Mouse (Mus musculus) spleen, adult 2 months (tissue): Measurements from ENCODE around the gene Srpx. TPM values are rescaled to one million over a fixed set of nuclear protein-coding genes. Genes with fewer than 3 reads are reported as not detected.

Source experiments
- DNase-seq, 2 experiments: peaks; one replicate each; pipeline versions ENCODE4 v3.0.0 to v3.0.0-alpha.2; 2012 to 2021; ENCODE audit warnings: low spot score in 2 of 2, low read depth in 1 of 2
- H3K27ac ChIP-seq: fragments of 200-500 bp; 2 replicates; pipeline ENCODE4 v1.5.1; 2012; ENCODE audit warnings: low read length, inconsistent platforms; ENCODE audit not compliant: insufficient read depth
- H3K27me3 ChIP-seq: fragments of 200-500 bp; 2 replicates; pipeline ENCODE4 v1.6.1; 2012; ENCODE audit warnings: mild to moderate bottlenecking, moderate library complexity, low read length, inconsistent platforms; ENCODE audit not compliant: control insufficient read depth, insufficient read depth
- H3K36me3 ChIP-seq: fragments of 200-500 bp; 2 replicates; pipeline ENCODE4 v1.6.1; 2012; ENCODE audit warnings: mild to moderate bottlenecking, low read length, inconsistent platforms; ENCODE audit not compliant: control insufficient read depth, insufficient read depth
- H3K4me1 ChIP-seq: fragments of 200-500 bp; 2 replicates; pipeline ENCODE4 v1.6.1; 2011; ENCODE audit warnings: inconsistent platforms; ENCODE audit not compliant: control insufficient read depth, insufficient read depth, insufficient read length
- H3K4me3 ChIP-seq: fragments of 200-500 bp; 2 replicates; pipeline ENCODE4 v1.5.1; 2011; ENCODE audit warnings: mild to moderate bottlenecking, inconsistent platforms; ENCODE audit not compliant: insufficient read depth, insufficient read length; ENCODE audit errors: extremely low read depth
- CTCF ChIP-seq: fragments of 200-500 bp; IDR thresholded peaks from 2 replicates; pipeline ENCODE4 v1.5.1; 2011; ENCODE audit warnings: mild to moderate bottlenecking, inconsistent platforms; ENCODE audit not compliant: insufficient read depth, insufficient read length, insufficient replicate concordance; ENCODE audit errors: extremely low read depth
- POLR2A ChIP-seq: fragments of 200-500 bp; IDR thresholded peaks from 2 replicates; pipeline ENCODE4 v1.6.1; 2011; ENCODE audit warnings: low read depth, low read length, inconsistent platforms
- WGBS: fragments of 180-500 bp; shearing (Covaris S2); methylation state at CpG from one replicate; pipeline ENCODE4 v1.1.7; 2018; 5-methylcytosine and 5-hydroxymethylcytosine counted together
- polyA plus RNA-seq: library from polyadenylated mRNA; depleted of rRNA; stranded (reverse); fragments of >200 nt; gene quantifications from 2 replicates; pipeline ENCODE4 v1.2.3, GENCODE M21; 2012

Srpx gene
- polyA plus RNA-seq, 1 experiment = 5.1 TPM

DNA sequence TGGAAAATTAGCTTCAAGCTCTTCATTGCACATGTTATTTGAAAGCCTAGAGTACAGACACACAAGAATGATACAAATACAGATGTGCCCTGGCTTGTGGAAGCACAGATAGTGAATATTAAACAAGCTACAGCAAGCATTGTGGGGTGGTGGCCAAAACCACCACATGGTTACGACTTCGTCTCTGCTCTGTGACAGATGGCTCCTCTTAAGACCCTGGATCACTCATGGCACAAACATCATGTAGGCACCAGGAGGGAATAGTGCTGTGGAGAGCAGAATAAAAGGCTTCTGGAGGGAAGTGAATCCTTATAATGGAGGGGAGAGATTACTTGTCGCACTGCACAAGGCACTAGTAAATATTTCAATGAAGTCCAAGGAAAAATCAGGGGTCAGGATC lies 21.7 kb downstream of the Srpx start:
- TF ChIP-seq CTCF (no peak), POLR2A (no peak)
- no peak for DNase-seq
- 79% methylated on average over 3 of the region's 3 CpGs for WGBS

GRCm38 (mm10) chrX:10080385-10080784 lies 37.1 kb downstream of the Srpx start:
- Histone ChIP-seq H3K27me3 (no peaks in the 10 kb centered on the region), H3K4me1 (no peaks in the 10 kb centered on the region), H3K36me3 (no peaks in the 10 kb centered on the region), H3K4me3 (no peak overlapping the region), H3K27ac (no peak overlapping the region)
- no peak for DNase-seq
- TF ChIP-seq CTCF (no peak), POLR2A (no peak)
- 85% methylated on average over 3 of the region's 3 CpGs for WGBS

More for the DNA sequence above, 21.7 kb downstream of the Srpx start:
- H3K4me1 ChIP-seq = no peaks in the 10 kb centered on the region
- H3K27ac ChIP-seq = no peak overlapping the region
- H3K4me3 ChIP-seq = no peak overlapping the region
- H3K36me3 ChIP-seq = no peaks in the 10 kb centered on the region
- H3K27me3 ChIP-seq = no peaks in the 10 kb centered on the region

DNA sequence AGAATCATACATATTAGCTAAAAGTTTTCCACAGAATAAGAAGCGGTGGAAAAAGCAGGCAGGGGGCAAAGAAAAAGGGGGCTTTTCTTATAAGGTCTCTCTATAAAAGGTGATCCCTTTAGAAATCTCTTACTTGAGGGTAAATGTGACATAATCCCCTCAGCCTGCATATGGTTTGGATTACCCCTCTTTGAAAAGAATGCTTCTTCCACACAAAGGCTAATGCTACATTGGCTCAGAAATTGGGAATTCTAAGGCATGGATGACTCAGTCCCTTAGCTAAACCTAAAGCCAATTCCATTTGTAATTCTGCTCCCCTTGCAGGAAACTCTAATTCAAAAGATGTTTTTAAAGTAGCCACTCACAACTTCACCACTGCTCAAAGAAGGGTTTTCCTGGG lies 37.5 kb downstream of the Srpx start:
- H3K4me1 ChIP-seq = no peaks in the 10 kb centered on the region
- no peak for TF ChIP-seq POLR2A
- TF ChIP-seq CTCF = no peak
- no peak for DNase-seq
- H3K36me3 ChIP-seq = no peaks in the 10 kb centered on the region
- no peaks in the 10 kb centered on the region for H3K27me3 ChIP-seq
- no peak overlapping the region for H3K27ac ChIP-seq
- 83% methylated on average over 1 of the region's 1 CpGs for WGBS
- no peak overlapping the region for H3K4me3 ChIP-seq

DNA sequence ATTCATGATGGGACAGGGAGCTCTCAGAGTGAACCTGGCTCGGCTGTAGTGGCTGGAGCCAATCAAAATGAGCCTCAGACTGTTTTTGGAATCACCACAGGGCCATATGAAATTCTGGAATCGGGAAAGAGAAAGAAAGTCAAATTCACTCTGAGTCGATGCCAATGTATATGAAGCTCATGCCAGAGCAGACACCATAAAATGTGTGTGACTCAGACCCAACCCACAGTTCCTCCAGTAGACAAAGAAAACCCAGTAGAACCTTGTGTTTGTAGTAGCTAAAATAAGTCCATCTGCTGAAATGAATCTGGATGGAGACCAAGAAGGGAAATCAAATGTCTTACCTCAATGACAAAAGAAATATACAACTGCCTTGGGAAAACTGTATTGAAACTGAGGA lies 43.5 kb downstream of the Srpx start:
- no peaks in the 10 kb centered on the region for H3K27me3 ChIP-seq
- WGBS = 71% methylated on average over 3 of the region's 3 CpGs
- H3K4me1 ChIP-seq = no peaks in the 10 kb centered on the region
- no peak overlapping the region for H3K27ac ChIP-seq
- H3K4me3 ChIP-seq = no peak overlapping the region
- no peak for DNase-seq
- H3K36me3 ChIP-seq = no peaks in the 10 kb centered on the region
- TF ChIP-seq POLR2A (no peak), CTCF (no peak)

GRCm38 (mm10) chrX:10071529-10071928 lies 46.0 kb downstream of the Srpx start:
- DNase-seq = no peak
- H3K36me3 ChIP-seq = no peaks in the 10 kb centered on the region
- WGBS = 80% methylated on average over 2 of the region's 2 CpGs
- no peaks in the 10 kb centered on the region for H3K4me1 ChIP-seq
- H3K4me3 ChIP-seq = no peak overlapping the region
- no peak overlapping the region for H3K27ac ChIP-seq
- H3K27me3 ChIP-seq = no peaks in the 10 kb centered on the region
- TF ChIP-seq POLR2A (no peak), CTCF (no peak)

- H3K27ac ChIP-seq = no peak overlapping the region
- TF ChIP-seq POLR2A (no peak), CTCF (no peak)
- DNase-seq = no peak
- no peaks in the 10 kb centered on the region for H3K27me3 ChIP-seq
- no peak overlapping the region for H3K4me3 ChIP-seq
- H3K4me1 ChIP-seq = no peaks in the 10 kb centered on the region
- WGBS = 34% methylated on average over 6 of the region's 6 CpGs
- no peaks in the 10 kb centered on the region for H3K36me3 ChIP-seq
These were observed 46.8 kb downstream of the Srpx start for GRCm38 (mm10) chrX:10070689-10071088.

- Histone ChIP-seq H3K4me1 (no peaks in the 10 kb centered on the region), H3K27me3 (no peaks in the 10 kb centered on the region), H3K36me3 (no peaks in the 10 kb centered on the region), H3K27ac (no peak overlapping the region), H3K4me3 (no peak overlapping the region)
- 80% methylated on average over 4 of the region's 4 CpGs for WGBS
- TF ChIP-seq CTCF (no peak), POLR2A (no peak)
- DNase-seq = no peak
These were observed 48.1 kb downstream of the Srpx start for GRCm38 (mm10) chrX:10069405-10069804.
